Mouse (Mus musculus) effector memory CD4-positive, alpha-beta T cell, adult 5 months (primary cell): ENCODE measurements around the gene Tmem54. TPM values are rescaled to one million over a fixed set of nuclear protein-coding genes. Genes with fewer than 3 reads are reported as not detected.

Experiments used
- polyA plus RNA-seq: library from polyadenylated mRNA; unstranded; fragments of 100-300 nt; shearing (Covaris generic); gene quantifications from one replicate; pipeline ENCODE4 v1.2.1, GENCODE M21; 2017

The Tmem54 gene
- polyA plus RNA-seq, result not detected

GRCm38 (mm10) chr4:129105356-129105755 is at the start of gene Tmem54:
Tmem54 (plus strand) TSS chr4:129105548.

GRCm38 (mm10) chr4:129058207-129059092 is 46.9 kb upstream of the Tmem54 start, which contains the start of gene Rnf19b:
Rnf19b (plus strand) TSS chr4:129058271.

GRCm38 (mm10) chr4:129121569-129122086 is 16.3 kb downstream of the Tmem54 start, which contains the start of gene Hpca:
Hpca (minus strand) TSS chr4:129122036.

GRCm38 (mm10) chr4:129136579-129137391 is 31.4 kb downstream of the Tmem54 start, which contains the start of gene Fndc5:
Fndc5 (plus strand) TSS chr4:129136999.

Other genes with a start within 250 kb of the Tmem54 start
- 8.1 TPM for gene Trim62, start 222.0 kb upstream of the Tmem54 start, polyA plus RNA-seq
- 0.51 TPM for gene Azin2, start 143.1 kb upstream of the Tmem54 start, polyA plus RNA-seq
- gene Ak2, start 113.6 kb upstream of the Tmem54 start, polyA plus RNA-seq, result 85.1 TPM
- 109 TPM for gene Rnf19b, start 47.3 kb upstream of the Tmem54 start, polyA plus RNA-seq
- not detected for gene Hpca, start 16.5 kb downstream of the Tmem54 start, polyA plus RNA-seq
- 0.14 TPM for gene Fndc5, start 31.5 kb downstream of the Tmem54 start, polyA plus RNA-seq
- gene S100pbp, start 84.2 kb downstream of the Tmem54 start, polyA plus RNA-seq, result 19.6 TPM
- gene Yars, start 84.2 kb downstream of the Tmem54 start, polyA plus RNA-seq, result 30.7 TPM
- gene C77080, start 155.9 kb downstream of the Tmem54 start, polyA plus RNA-seq, result 0.29 TPM
- 0.16 TPM for gene Sync, start 182.1 kb downstream of the Tmem54 start, polyA plus RNA-seq
- 265 TPM for gene Rbbp4, start 229.8 kb downstream of the Tmem54 start, polyA plus RNA-seq
- 37.8 TPM for gene Zbtb8os, start 230.1 kb downstream of the Tmem54 start, polyA plus RNA-seq